In genomic region chr12:116847021-116847420, GRCm38 (mm10) we compare ENCODE assay signal across 24 mouse cellular contexts.
"Had no signal": no experiment of that assay in that cellular context is flagged by ENCODE, and none has a peak within 500 bp of the region (broad histone marks: within the 10 kb centered on the region; RNA-seq: fewer than 3 reads in every experiment).

No protein-coding gene starts in this region.

- H3K27me3 ChIP-seq: heart, embryonic 13.5 days; heart, embryonic 15.5 days; hindbrain, embryonic 13.5 days; hindbrain, embryonic 15.5 days; kidney, embryonic 15.5 days; limb, embryonic 12.5 days had no signal

- H3K4me1 ChIP-seq: heart, embryonic 13.5 days; heart, embryonic 15.5 days; hindbrain, embryonic 13.5 days; kidney, embryonic 15.5 days; limb, embryonic 10.5 days; limb, embryonic 12.5 days had no signal

- H3K9ac ChIP-seq: forebrain, postnatal 0 days; heart, embryonic 13.5 days; heart, embryonic 15.5 days; hindbrain, embryonic 13.5 days; hindbrain, embryonic 15.5 days; kidney, embryonic 15.5 days; limb, embryonic 12.5 days had no signal

- H3K4me3 ChIP-seq: heart, adult 2 months; heart, embryonic 13.5 days; heart, embryonic 15.5 days; hindbrain, embryonic 13.5 days; hindbrain, embryonic 15.5 days; kidney, embryonic 15.5 days; left cerebral cortex, adult 2 months; limb, embryonic 10.5 days; limb, embryonic 12.5 days had no signal

- DNase-seq: forebrain, postnatal 0 days; gastrocnemius, postnatal 14 days; gastrocnemius, postnatal 36 days; heart, adult 11 months; heart, adult 2 months; heart, postnatal 14 days; heart, postnatal 36 days; kidney, adult 11 months; kidney, adult 2 months; kidney, adult 9 months; kidney, postnatal 14 days; kidney, postnatal 36 days had no signal

- H3K9me3 ChIP-seq: heart, embryonic 13.5 days; heart, embryonic 15.5 days; hindbrain, embryonic 13.5 days; hindbrain, embryonic 15.5 days; kidney, embryonic 15.5 days; limb, embryonic 10.5 days; limb, embryonic 12.5 days had no signal

- H3K4me2 ChIP-seq: heart, embryonic 11.5 days; heart, embryonic 13.5 days; heart, embryonic 15.5 days; hindbrain, embryonic 13.5 days; hindbrain, embryonic 15.5 days; kidney, embryonic 15.5 days; limb, embryonic 12.5 days had no signal

- H3K36me3 ChIP-seq: heart, embryonic 13.5 days; heart, embryonic 15.5 days; hindbrain, embryonic 13.5 days; hindbrain, embryonic 15.5 days; kidney, embryonic 15.5 days; limb, embryonic 10.5 days; limb, embryonic 12.5 days had no signal

- H3K27ac ChIP-seq: heart, adult 2 months; heart, embryonic 13.5 days; heart, embryonic 15.5 days; hindbrain, postnatal 0 days; kidney, embryonic 15.5 days; kidney, postnatal 0 days; left cerebral cortex, adult 2 months; limb, embryonic 10.5 days; limb, embryonic 12.5 days had no signal

- ATAC-seq: forebrain, postnatal 0 days; hindbrain, postnatal 0 days; intestine, embryonic 16.5 days had no signal
